8 mouse cellular contexts compared by ENCODE assay signal in genomic region chr11:97489589-97490324, GRCm38 (mm10). TPM values are rescaled to one million over a fixed set of nuclear protein-coding genes. Genes with fewer than 3 reads are reported as not detected.
DNase-seq lines count a peak whose midpoint lies in the region; ATAC-seq and TF ChIP-seq lines count a peak whose summit lies in the region.

No protein-coding gene starts in this region.

- H3K4me1 ChIP-seq in kidney, embryonic 16.5 days (ENCODE audit: insufficient read depth, low read length) = 0 out of 2 replicates have a peak, but pooled peaks cover 3% of the 10 kb centered on the region
- H3K4me1 ChIP-seq in liver, postnatal 0 days (ENCODE audit: insufficient read depth) = no peaks in the 10 kb centered on the region
- no peaks in the 10 kb centered on the region for H3K4me1 ChIP-seq in neural tube, embryonic 14.5 days (ENCODE audit: control insufficient read depth, insufficient read depth, low read length)

- peaks cover 45% of the 10 kb centered on the region for H3K36me3 ChIP-seq in kidney, embryonic 16.5 days (ENCODE audit: insufficient read depth, low read length)
- H3K36me3 ChIP-seq in liver, postnatal 0 days (replicated peaks; ENCODE audit: insufficient read depth, low read length) = peaks cover 73% of the 10 kb centered on the region
- H3K36me3 ChIP-seq in neural tube, embryonic 14.5 days (ENCODE audit: control insufficient read depth, insufficient read depth, low read length) = peaks cover 33% of the 10 kb centered on the region

- H3K27ac ChIP-seq in kidney, embryonic 16.5 days (ENCODE audit: low read length) = no peak overlapping the region
- no peak overlapping the region for H3K27ac ChIP-seq in liver, postnatal 0 days (ENCODE audit: low read depth)
- H3K27ac ChIP-seq in neural tube, embryonic 14.5 days (ENCODE audit: low read depth, low read length) = no peak overlapping the region

- peak; percentile 71 for DNase-seq in 3T3-L1 (ENCODE audit: low read depth, low spot score)
- DNase-seq in Patski (ENCODE audit: low read depth, low spot score) = no peak
- DNase-seq in cerebellum, postnatal 36 days = peak; percentile 81 to 87
- peak; percentile 66 to 70 for DNase-seq in gastrocnemius, postnatal 4 days (ENCODE audit: low spot score in 2 of 2)
- DNase-seq in liver, postnatal 0 days = peak; percentile 83
- peak; percentile 72 to 88 for DNase-seq in thymus, postnatal 10 days (ENCODE audit: low spot score in 2 of 2)

- in situ Hi-C loops in Patski (cut with MboI; ENCODE audit: low pct_unique_long_range_greater_than_20kb) = loop anchor here (5.0 kb wide), 1 partner anchor 133 kb away; no protein-coding TSS in a partner anchor

- POLR2A ChIA-PET in Patski (lab: Charles Lee) = no interaction called here

- H3K4me3 ChIP-seq in kidney, embryonic 16.5 days (ENCODE audit: low read length) = no peak overlapping the region
- H3K4me3 ChIP-seq in liver, postnatal 0 days (ENCODE audit: low read depth, low read length) = no peak overlapping the region
- no peak overlapping the region for H3K4me3 ChIP-seq in neural tube, embryonic 14.5 days (ENCODE audit: low read depth, low read length)

- H3K9ac ChIP-seq in kidney, embryonic 16.5 days (replicated peaks; ENCODE audit: low read length) = no peak overlapping the region
- H3K9ac ChIP-seq in liver, postnatal 0 days (replicated peaks) = no peak overlapping the region
- H3K9ac ChIP-seq in neural tube, embryonic 14.5 days (replicated peaks; ENCODE audit: low read depth, low read length) = no peak overlapping the region

- WGBS in kidney, embryonic 16.5 days = 34% methylated on average over 16 of the region's 16 CpGs
- 49% methylated on average over 16 of the region's 16 CpGs for WGBS in liver, postnatal 0 days (ENCODE audit: insufficient replicate concordance)
- 25% methylated on average over 16 of the region's 16 CpGs for WGBS in neural tube, embryonic 14.5 days

- no peaks in the 10 kb centered on the region for H3K9me3 ChIP-seq in kidney, embryonic 16.5 days (ENCODE audit: low read length)
- no peaks in the 10 kb centered on the region for H3K9me3 ChIP-seq in liver, postnatal 0 days (ENCODE audit: low read length)
- H3K9me3 ChIP-seq in neural tube, embryonic 14.5 days (ENCODE audit: control insufficient read depth, low read length) = no peaks in the 10 kb centered on the region

- no peaks in the 10 kb centered on the region for H3K27me3 ChIP-seq in Patski
- H3K27me3 ChIP-seq in kidney, embryonic 16.5 days (ENCODE audit: insufficient read depth, low read length) = no peaks in the 10 kb centered on the region
- no peaks in the 10 kb centered on the region for H3K27me3 ChIP-seq in liver, postnatal 0 days (ENCODE audit: insufficient read depth, low read length)
- H3K27me3 ChIP-seq in neural tube, embryonic 14.5 days (ENCODE audit: control insufficient read depth, insufficient read depth, low read length) = no peaks in the 10 kb centered on the region

- H3K4me2 ChIP-seq in kidney, embryonic 16.5 days (replicated peaks; ENCODE audit: low read depth, low read length) = no peak overlapping the region
- H3K4me2 ChIP-seq in liver, postnatal 0 days (ENCODE audit: low read depth, low read length) = no peak overlapping the region
- H3K4me2 ChIP-seq in neural tube, embryonic 14.5 days (ENCODE audit: low read depth, low read length) = no peak overlapping the region

- TF ChIP-seq EP300 in liver, postnatal 0 days (IDR thresholded peaks at IDR 0.05; ENCODE audit: low read depth) = no peak

- TF ChIP-seq CTCF in Patski (IDR thresholded peaks at IDR 0.05) = peak; percentile 92
- TF ChIP-seq CTCF in liver, postnatal 0 days (IDR thresholded peaks at IDR 0.05; ENCODE audit: low read depth) = peak; percentile 96

- ATAC-seq in Patski = peak; percentile 8
- peak; percentile 62; the same call in 1 of the 2 replicates for ATAC-seq in kidney, embryonic 16.5 days (ENCODE audit: low FRiP score, low TSS enrichment)
- ATAC-seq in liver, postnatal 0 days = peak; percentile 44; the same call in 1 of the 2 replicates
- peak; percentile 56; the same call in 1 of the 2 replicates for ATAC-seq in neural tube, embryonic 14.5 days (ENCODE audit: low read depth)

- CTCF ChIA-PET in Patski (lab: Charles Lee) = interaction anchor here (0.7 to 1.8 kb wide), 12 partner anchors 8 to 130 kb away, joined by 3 to 7 read pairs (median 4); partner anchors contain the start of gene Srcin1

RNA-seq across cellular contexts. Expression of gene 4933428G20Rik, which starts 10.4 kb away (rescaled TPM):
- 0.17 TPM for polyA plus RNA-seq in Patski (2021)
- total RNA-seq in gastrocnemius, postnatal 4 days (2021) = not detected
- 0.75 and 1.3 TPM in 2 replicates for polyA plus RNA-seq in kidney, embryonic 16.5 days (2015; fragmentation: Nextera tagmentation; extraction: Ambion mirVana)
- polyA plus RNA-seq in liver, postnatal 0 days (2015; fragmentation: Nextera tagmentation; extraction: Ambion mirVana) = 0.20 and 0.25 TPM in 2 replicates
- 0.26 and 0.33 TPM in 2 replicates for polyA plus RNA-seq in neural tube, embryonic 14.5 days (2014; fragmentation: Nextera tagmentation; extraction: Ambion mirVana)

Comparison
In these comparisons a context has a peak if more than half of its experiments do, and no peak if none do; other contexts are left out.
1. ATAC-seq: peak in every context shown above with its lines; median percentile 62 in kidney, embryonic 16.5 days; 56 in neural tube, embryonic 14.5 days; 44 in liver, postnatal 0 days; 8 in Patski.